Mouse (Mus musculus): Measurements from ENCODE around the gene Tmem139.

The Tmem139 gene

GRCm38 (mm10) chr6:42282865-42283528 lies 21.2 kb downstream of the Tmem139 start:
- no peak for DNase-seq

- DNase-seq = no peak
These were observed 24.7 kb downstream of the Tmem139 start, which contains the start of gene Clcn1 for GRCm38 (mm10) chr6:42286448-42286847. TSS of gene Clcn1 (plus strand) at chr6:42286685.

- DNase-seq = no peak
These were observed 25.8 kb downstream of the Tmem139 start for GRCm38 (mm10) chr6:42287562-42287961.

- no peak for DNase-seq
These were observed 31.6 kb downstream of the Tmem139 start for GRCm38 (mm10) chr6:42293327-42293726.

GRCm38 (mm10) chr6:42295549-42296094 lies 33.9 kb downstream of the Tmem139 start:
- DNase-seq = no peak

- DNase-seq = no peak
These were observed 37.6 kb downstream of the Tmem139 start for GRCm38 (mm10) chr6:42299362-42299761.

- no peak for DNase-seq
These were observed 48.1 kb downstream of the Tmem139 start for GRCm38 (mm10) chr6:42309816-42310378.

- DNase-seq = no peak
These were observed 48.8 kb downstream of the Tmem139 start for GRCm38 (mm10) chr6:42310427-42311053.
